Mouse (Mus musculus) liver, embryonic 12.5 days (tissue): Measurements from ENCODE around the gene Slc25a35. TPM values are rescaled to one million over a fixed set of nuclear protein-coding genes. Genes with fewer than 3 reads are reported as not detected.
"Not testable (repeated sequence)": the region's sequence is repeated elsewhere in the genome, so short reads cannot be mapped to it uniquely, and the experiment has no call there.

Source experiments
- ATAC-seq: fragments of 200-750 bp; cut with Nextera tagmentation; 2 replicates; pipeline ENCODE4 v1.8.0; 2017; ENCODE audit warnings: moderate number of reproducible peaks, mild to moderate bottlenecking, moderate library complexity
- H3K27ac ChIP-seq: fragments of 300-500 bp; sonication (generic); 2 replicates; pipeline ENCODE4 v1.5.1; 2016; ENCODE audit warnings: mild to moderate bottlenecking
- H3K27me3 ChIP-seq: fragments of 300-500 bp; sonication (generic); replicated peaks from 2 replicates; pipeline ENCODE4 v1.6.1; 2016; ENCODE audit warnings: mild to moderate bottlenecking, moderate library complexity
- H3K36me3 ChIP-seq: fragments of 300-500 bp; sonication (generic); 2 replicates; pipeline ENCODE4 v1.6.1; 2016; ENCODE audit warnings: mild to moderate bottlenecking, moderate library complexity
- H3K4me1 ChIP-seq: fragments of 300-500 bp; sonication (generic); 2 replicates; pipeline ENCODE4 v1.6.1; 2016
- H3K4me2 ChIP-seq: fragments of 300-500 bp; sonication (generic); 2 replicates; pipeline ENCODE4 v1.6.1; 2016; ENCODE audit warnings: mild to moderate bottlenecking, moderate library complexity
- H3K4me3 ChIP-seq: fragments of 300-500 bp; sonication (generic); 2 replicates; pipeline ENCODE4 v1.5.1; 2016; ENCODE audit warnings: mild to moderate bottlenecking, moderate library complexity
- H3K9ac ChIP-seq: fragments of 300-500 bp; sonication (generic); 2 replicates; pipeline ENCODE4 v1.6.1; 2016; ENCODE audit warnings: mild to moderate bottlenecking, moderate library complexity
- H3K9me3 ChIP-seq: fragments of 300-500 bp; sonication (generic); replicated peaks from 2 replicates; pipeline ENCODE4 v1.6.1; 2016; ENCODE audit warnings: mild to moderate bottlenecking, moderate library complexity
- WGBS: fragments of 180-500 bp; shearing (Covaris S2); methylation state at CpG from one replicate; pipeline ENCODE4 v1.1.7; 2016; ENCODE audit not compliant: insufficient replicate concordance; 5-methylcytosine and 5-hydroxymethylcytosine counted together
- polyA plus RNA-seq: library from polyadenylated mRNA; unstranded; fragments of >200 nt; fragmentation: Nextera tagmentation; extraction: Ambion mirVana; gene quantifications from 2 replicates; pipeline ENCODE4 v1.2.1, GENCODE M21; 2016

Gene Slc25a35
- polyA plus RNA-seq, 1 experiment from 2014 or later: 0.87 TPM

DNA sequence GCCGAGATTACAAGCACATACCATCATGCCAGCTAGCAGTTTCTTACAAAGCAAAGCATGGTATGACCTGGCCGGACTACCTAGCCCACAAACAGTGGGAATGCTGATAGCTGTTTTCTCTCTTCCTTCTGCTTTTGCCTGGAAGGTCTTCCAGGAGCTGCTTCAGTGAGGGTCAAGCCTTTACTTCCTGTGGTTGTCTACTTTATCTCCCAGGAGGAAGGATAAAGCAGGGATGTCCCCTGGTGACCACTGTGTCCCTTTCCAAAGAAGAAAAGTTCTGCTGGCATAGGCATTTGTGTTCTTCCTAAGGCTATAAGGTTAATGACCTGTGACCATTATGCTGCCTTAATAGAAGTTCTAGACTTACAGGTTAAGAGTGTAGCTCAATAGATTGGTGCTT is 4.5 kb upstream of the Slc25a35 start:
- no peak for ATAC-seq
- no peak overlapping the region for H3K27ac ChIP-seq
- H3K9ac ChIP-seq: no peak overlapping the region
- WGBS: 43% methylated on average over 2 of the region's 2 CpGs
- H3K4me2 ChIP-seq: no peak overlapping the region
- peaks cover 26% of the 10 kb centered on the region for H3K4me1 ChIP-seq
- H3K4me3 ChIP-seq: no peak overlapping the region
- H3K27me3 ChIP-seq: peaks cover 8% of the 10 kb centered on the region
- H3K36me3 ChIP-seq: no peaks in the 10 kb centered on the region
- no peaks in the 10 kb centered on the region for H3K9me3 ChIP-seq

DNA sequence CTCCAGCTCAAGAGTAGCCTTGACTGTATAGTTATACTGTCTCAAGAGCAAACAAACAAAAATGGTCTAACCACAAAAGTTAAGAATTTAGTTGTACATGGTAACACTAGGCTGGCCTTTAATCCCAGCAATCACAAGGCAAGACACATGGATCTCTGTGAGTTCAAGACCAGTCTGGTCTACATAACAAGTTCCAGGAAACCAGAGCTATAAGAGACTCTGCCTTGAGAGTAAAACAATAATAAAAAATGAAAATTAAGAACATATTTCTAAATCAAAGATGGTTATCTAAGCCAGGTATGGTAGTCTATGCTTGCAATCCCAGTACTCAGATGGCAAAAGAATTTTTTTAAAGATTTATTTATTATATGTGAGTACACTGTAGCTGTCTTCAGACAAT is 2.9 kb upstream of the Slc25a35 start:
- Histone ChIP-seq H3K4me3 (no peak overlapping the region), H3K36me3 (no peaks in the 10 kb centered on the region), H3K27ac (no peak overlapping the region), H3K9me3 (no peaks in the 10 kb centered on the region), H3K4me2 (no peak overlapping the region), H3K4me1 (peaks cover 34% of the 10 kb centered on the region), H3K27me3 (peaks cover 5% of the 10 kb centered on the region; the same call in 1 of the 2 replicates), H3K9ac (no peak overlapping the region)
- ATAC-seq: no peak

DNA sequence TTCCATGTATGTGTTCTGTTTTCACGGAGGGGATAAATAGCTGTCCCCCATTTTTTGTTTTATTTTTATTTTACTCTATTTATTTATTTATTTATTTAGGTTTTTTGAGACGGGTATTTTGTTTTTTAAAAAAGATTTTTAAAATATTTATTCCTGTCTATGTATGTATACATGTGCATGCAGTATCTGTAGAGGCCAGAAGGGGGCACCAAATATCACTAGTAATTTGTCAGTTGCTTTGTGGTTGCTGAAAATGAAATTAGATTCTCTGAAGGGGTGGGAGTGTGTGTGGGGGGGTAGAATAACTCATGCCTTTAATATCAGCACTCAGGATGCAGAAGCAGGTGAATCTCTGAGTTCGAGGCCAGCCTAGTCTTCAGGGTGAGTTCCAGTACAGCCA is 2.1 kb upstream of the Slc25a35 start:
- Histone ChIP-seq H3K27me3 (peaks cover 5% of the 10 kb centered on the region; the same call in 1 of the 2 replicates), H3K36me3 (no peaks in the 10 kb centered on the region), H3K4me3 (no peak overlapping the region), H3K4me1 (peaks cover 34% of the 10 kb centered on the region), H3K27ac (no peak overlapping the region), H3K9me3 (no peaks in the 10 kb centered on the region), H3K9ac (no peak overlapping the region), H3K4me2 (no peak overlapping the region)
- WGBS: 24% methylated on average over 3 of the region's 3 CpGs
- ATAC-seq: no peak

- Histone ChIP-seq H3K36me3 (no peaks in the 10 kb centered on the region), H3K4me2 (peak overlapping the region; percentile 94), H3K9ac (no peak overlapping the region), H3K9me3 (no peaks in the 10 kb centered on the region), H3K27ac (no peak overlapping the region), H3K4me3 (no peak overlapping the region), H3K27me3 (peaks cover 5% of the 10 kb centered on the region; the same call in 1 of the 2 replicates), H3K4me1 (peaks cover 36% of the 10 kb centered on the region)
- ATAC-seq: no peak
- WGBS: 44% methylated on average over 1 of the region's 1 CpGs
These were observed 1.4 kb upstream of the Slc25a35 start for GRCm38 (mm10) chr11:68966554-68966953.

DNA sequence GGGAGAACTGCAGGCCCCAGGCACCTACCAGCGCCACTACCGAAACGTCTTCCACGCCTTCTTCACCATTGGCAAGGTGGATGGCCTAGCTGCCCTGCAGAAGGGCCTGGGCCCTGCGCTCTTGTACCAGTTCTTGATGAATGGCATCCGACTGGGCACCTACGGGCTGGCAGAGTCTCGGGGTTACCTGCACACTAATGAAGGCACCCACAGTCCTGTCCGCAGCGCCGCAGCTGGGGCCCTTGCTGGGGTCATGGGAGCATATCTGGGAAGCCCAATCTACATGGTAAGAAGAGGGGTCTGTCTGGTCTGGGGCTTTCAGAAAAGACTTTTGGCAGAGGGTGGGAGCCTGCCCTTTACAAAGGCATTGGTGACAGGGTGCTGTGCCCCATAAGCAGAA is 821 bp downstream of the Slc25a35 start:
- no peaks in the 10 kb centered on the region for H3K36me3 ChIP-seq
- H3K4me2 ChIP-seq: peak overlapping the region; percentile 94
- H3K9ac ChIP-seq: peak overlapping the region; percentile 63; the same call in 1 of the 2 replicates
- 83% methylated on average over 11 of the region's 11 CpGs for WGBS
- no peak for ATAC-seq
- H3K4me1 ChIP-seq: peaks cover 45% of the 10 kb centered on the region
- H3K4me3 ChIP-seq: no peak overlapping the region
- no peak overlapping the region for H3K27ac ChIP-seq
- no peaks in the 10 kb centered on the region for H3K9me3 ChIP-seq
- peaks cover 5% of the 10 kb centered on the region; the same call in 1 of the 2 replicates for H3K27me3 ChIP-seq

- Histone ChIP-seq H3K9ac (no peak overlapping the region), H3K27me3 (peaks cover 9% of the 10 kb centered on the region; the same call in 1 of the 2 replicates), H3K4me1 (peaks cover 49% of the 10 kb centered on the region), H3K4me3 (no peak overlapping the region), H3K4me2 (no peak overlapping the region), H3K36me3 (no peaks in the 10 kb centered on the region), H3K27ac (no peak overlapping the region), H3K9me3 (no peaks in the 10 kb centered on the region)
- ATAC-seq: no peak
- 67% methylated on average over 4 of the region's 4 CpGs for WGBS
These were observed 2.3 kb downstream of the Slc25a35 start for GRCm38 (mm10) chr11:68970232-68970631.

GRCm38 (mm10) chr11:68973250-68974058 is 5.5 kb downstream of the Slc25a35 start:
- ATAC-seq: peak; percentile 85
- Histone ChIP-seq H3K27me3 (peaks cover 18% of the 10 kb centered on the region; the same call in 1 of the 2 replicates), H3K4me1 (peaks cover 30% of the 10 kb centered on the region), H3K4me2 (peak overlapping the region; percentile 77), H3K4me3 (peak overlapping the region; percentile 56), H3K9ac (peak overlapping the region; percentile 59)
- 1% methylated on average over 38 of the region's 38 CpGs for WGBS
- H3K9me3 ChIP-seq, H3K27ac ChIP-seq, H3K36me3 ChIP-seq: not testable (repeated sequence)

DNA sequence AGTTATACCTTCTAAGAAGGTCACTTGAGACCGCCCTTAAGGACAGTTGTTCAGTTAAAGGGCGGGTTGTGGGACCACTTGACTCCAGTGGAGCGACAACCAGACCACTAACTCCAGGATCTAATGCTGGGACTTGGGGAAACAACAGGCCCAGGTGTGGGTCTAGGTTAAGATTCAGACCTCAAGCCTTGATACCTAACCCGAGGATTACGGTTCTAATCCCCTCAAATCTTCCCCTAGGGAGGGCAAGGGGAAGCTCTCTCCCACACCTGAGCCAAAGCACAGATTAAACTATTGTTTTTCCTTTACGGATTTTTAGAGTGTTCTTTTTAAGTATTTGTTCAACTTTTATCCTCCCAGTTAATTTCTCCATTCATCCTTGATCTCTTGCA is 6.1 kb downstream of the Slc25a35 start:
- whole genome bisulfite sequencing: 39% methylated on average over 6 of the region's 6 CpGs
- peak; percentile 17; the same call in 1 of the 2 replicates for ATAC-seq
- peaks cover 25% of the 10 kb centered on the region for H3K4me1 ChIP-seq
- no peaks in the 10 kb centered on the region for H3K36me3 ChIP-seq
- H3K9me3 ChIP-seq: no peaks in the 10 kb centered on the region
- peak overlapping the region; percentile 59; the same call in 1 of the 2 replicates for H3K9ac ChIP-seq
- H3K27me3 ChIP-seq: peaks cover 14% of the 10 kb centered on the region; the same call in 1 of the 2 replicates
- H3K4me2 ChIP-seq: peak overlapping the region; percentile 77
- peak overlapping the region; percentile 56 for H3K4me3 ChIP-seq
- no peak overlapping the region for H3K27ac ChIP-seq

- ATAC-seq: no peak
- Histone ChIP-seq H3K27ac (no peak within 1 kb of the TSS), H3K4me3 (peak within 1 kb of the TSS; percentile 56), H3K9me3 (no peaks in the 10 kb centered on the region), H3K4me1 (peaks cover 32% of the 10 kb centered on the region), H3K36me3 (no peaks in the 10 kb centered on the region), H3K9ac (peak within 1 kb of the TSS; percentile 59; the same call in 1 of the 2 replicates), H3K27me3 (peaks cover 14% of the 10 kb centered on the region; the same call in 1 of the 2 replicates), H3K4me2 (peak within 1 kb of the TSS; percentile 77)
- 70% methylated on average over 7 of the region's 7 CpGs for WGBS
These were observed 7.2 kb downstream of the Slc25a35 start, which contains the start of gene Rangrf for GRCm38 (mm10) chr11:68975085-68975484. TSS of gene Rangrf (minus strand) at chr11:68975185.

- Histone ChIP-seq H3K4me1 (peaks cover 32% of the 10 kb centered on the region), H3K36me3 (no peaks in the 10 kb centered on the region), H3K9ac (no peak overlapping the region), H3K27me3 (peaks cover 14% of the 10 kb centered on the region; the same call in 1 of the 2 replicates), H3K4me2 (no peak overlapping the region), H3K4me3 (no peak overlapping the region), H3K27ac (no peak overlapping the region), H3K9me3 (no peaks in the 10 kb centered on the region)
- ATAC-seq: no peak
- 64% methylated on average over 1 of the region's 1 CpGs for WGBS
These were observed 7.7 kb downstream of the Slc25a35 start for GRCm38 (mm10) chr11:68975601-68976000.

- peak; percentile 49; the same call in 1 of the 2 replicates for ATAC-seq
- Histone ChIP-seq H3K27ac (peak overlapping the region; percentile 25; the same call in 1 of the 2 replicates), H3K9me3 (no peaks in the 10 kb centered on the region), H3K9ac (no peak overlapping the region), H3K27me3 (peaks cover 14% of the 10 kb centered on the region; the same call in 1 of the 2 replicates), H3K4me3 (no peak overlapping the region), H3K36me3 (no peaks in the 10 kb centered on the region), H3K4me2 (no peak overlapping the region), H3K4me1 (peaks cover 9% of the 10 kb centered on the region)
- WGBS: 35% methylated on average over 5 of the region's 5 CpGs
These were observed 11.4 kb downstream of the Slc25a35 start for GRCm38 (mm10) chr11:68979320-68979733.

DNA sequence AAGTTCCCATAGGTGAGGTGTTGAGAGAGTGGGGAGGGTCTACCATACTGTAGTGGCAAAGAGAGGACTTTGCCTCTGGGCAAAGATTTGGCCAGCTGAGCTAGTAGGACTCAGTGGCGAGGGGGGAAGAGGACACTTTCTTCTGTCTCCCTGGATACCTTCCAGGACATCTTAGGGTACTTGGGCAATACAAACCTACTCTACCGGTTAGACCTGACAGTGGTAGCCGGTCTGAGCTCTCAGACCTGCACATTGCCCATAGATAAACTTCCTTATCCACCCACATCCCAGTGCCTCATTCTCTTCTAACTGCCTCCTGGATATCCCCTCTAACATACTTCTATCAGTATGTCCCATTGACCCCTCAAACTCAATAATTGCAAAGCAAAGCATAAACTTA is 13.0 kb downstream of the Slc25a35 start:
- Histone ChIP-seq H3K4me1 (peaks cover 9% of the 10 kb centered on the region), H3K9me3 (no peaks in the 10 kb centered on the region), H3K4me3 (no peak overlapping the region), H3K9ac (no peak overlapping the region), H3K27ac (no peak overlapping the region), H3K36me3 (peaks cover 8% of the 10 kb centered on the region), H3K4me2 (no peak overlapping the region), H3K27me3 (0 out of 2 replicates have a peak, but pooled peaks cover 3% of the 10 kb centered on the region)
- WGBS: 58% methylated on average over 3 of the region's 3 CpGs
- no peak for ATAC-seq
